Mouse (Mus musculus) left cerebral cortex, adult 2 months (tissue): ENCODE measurements around the gene Brd9. TPM values are rescaled to one million over a fixed set of nuclear protein-coding genes. Genes with fewer than 3 reads are reported as not detected.
"Not testable (repeated sequence)": the region's sequence is repeated elsewhere in the genome, so short reads cannot be mapped to it uniquely, and the experiment has no call there.

Experiments
- DNase-seq, 2 experiments: peaks; one replicate each; pipeline ENCODE4 v3.0.0; 2021 to 2022; ENCODE audit warnings: low spot score in 2 of 2, mixed read lengths in 1 of 2; ENCODE audit errors: extremely low spot score in 1 of 2
- H3K27ac ChIP-seq: fragments of 200-600 bp; 2 replicates; pipeline ENCODE4 v1.8.1; 2022
- H3K4me3 ChIP-seq: fragments of 200-600 bp; 2 replicates; pipeline ENCODE4 v1.8.1; 2022
- CTCF ChIP-seq: fragments of 200-600 bp; IDR thresholded peaks from 2 replicates; pipeline ENCODE4 v1.8.1; 2022; ENCODE audit warnings: antibody characterized with exemption, mild to moderate bottlenecking, moderate library complexity
- intact Hi-C: fragments of 180-260 bp; cut with DNase I; formaldehyde crosslinking; loops from one replicate; pipeline ENCODE4 v1.15.1; 2025
- microRNA-seq, 2 experiments: library from miRNA; unstranded; fragments of <30 nt; microRNA quantifications; one replicate each; pipeline ENCODE4 v1.2.0; 2021
- total RNA-seq, 2 experiments: library from RNA; stranded (reverse); gene quantifications; 2 replicates each; pipeline ENCODE4 v1.2.3; 2021

Gene Brd9
- total RNA-seq, 2 experiments from 2014 or later, result 84.2 to 88.7 TPM

- Histone ChIP-seq H3K27ac (no peak overlapping the region), H3K4me3 (no peak overlapping the region)
- intact Hi-C loops, result no loop called here
- DNase-seq, result no peak
- TF ChIP-seq CTCF, result no peak
Observed at GRCm38 (mm10) chr13:73996456-73996855, 58.8 kb downstream of the Brd9 start.

GRCm38 (mm10) chr13:74000519-74000918 lies 62.9 kb downstream of the Brd9 start:
- intact Hi-C loops, result no loop called here
- Histone ChIP-seq H3K27ac (no peak overlapping the region), H3K4me3 (no peak overlapping the region)
- no peak for TF ChIP-seq CTCF
- no peak for DNase-seq

GRCm38 (mm10) chr13:74000961-74001360 lies 63.4 kb downstream of the Brd9 start:
- intact Hi-C loops, result no loop called here
- Histone ChIP-seq H3K4me3 (no peak overlapping the region), H3K27ac (no peak overlapping the region)
- no peak for DNase-seq
- TF ChIP-seq CTCF, result no peak

- DNase-seq, result no peak
- no peak for TF ChIP-seq CTCF
- intact Hi-C loops, result no loop called here
- Histone ChIP-seq H3K27ac (no peak overlapping the region), H3K4me3 (no peak overlapping the region)
Observed at GRCm38 (mm10) chr13:74001492-74001891, 63.9 kb downstream of the Brd9 start.

GRCm38 (mm10) chr13:74006881-74007280 lies 69.3 kb downstream of the Brd9 start:
- H3K27ac ChIP-seq, H3K4me3 ChIP-seq, intact Hi-C loops, DNase-seq: not testable (repeated sequence)

GRCm38 (mm10) chr13:74008216-74008615 lies 70.6 kb downstream of the Brd9 start:
- intact Hi-C loops, result loop anchor here (2.0 kb wide), 1 partner anchor 201 kb away; the partner anchor contains the start of gene Exoc3
- peak overlapping the region; percentile 88; the same call in 1 of the 2 replicates for H3K4me3 ChIP-seq
- H3K27ac ChIP-seq, DNase-seq: not testable (repeated sequence)

GRCm38 (mm10) chr13:74008948-74009718 lies 71.5 kb downstream of the Brd9 start, which contains the start of gene Tppp:
Gene Tppp (plus strand): TSS chr13:74009407.
- intact Hi-C loops, result loop anchor here (2.0 kb wide), 1 partner anchor 200 kb away; the partner anchor contains the start of gene Exoc3
- TF ChIP-seq CTCF, result no peak; the same call in 1 of the 2 replicates
- Histone ChIP-seq H3K27ac (peak within 1 kb of the TSS; percentile 99), H3K4me3 (peak within 1 kb of the TSS; percentile 88)
- peak; percentile 95 to 96 for DNase-seq

GRCm38 (mm10) chr13:74009791-74010614 lies 72.4 kb downstream of the Brd9 start:
- Histone ChIP-seq H3K4me3 (peak overlapping the region; percentile 88), H3K27ac (peak overlapping the region; percentile 99)
- no peak for TF ChIP-seq CTCF
- peak; percentile 81 to 85 for DNase-seq
- intact Hi-C loops, result loop anchor here (2.0 kb wide), 1 partner anchor 199 kb away; the partner anchor contains the start of gene Exoc3

Small RNA genes lying within 50 kb of the gene (microRNA-seq; reads per million reads assigned to microRNA genes)
- 0 reads per million in 2 experiments for gene Gm25197

Other genes with a start within 250 kb of the Brd9 start
- under 1 TPM in 1 of 2 experiments, not detected in 1; 0.16 TPM for gene Slc6a19, start 232.9 kb upstream of the Brd9 start, total RNA-seq
- 1 to 10 TPM; 2.4 to 4.8 TPM for gene Slc12a7, start 204.7 kb upstream of the Brd9 start, total RNA-seq
- 1 to 10 TPM; 3.3 TPM for gene Nkd2, start 90.2 kb upstream of the Brd9 start, total RNA-seq
- 1 to 10 TPM in 1 of 2 experiments, under 1 TPM in 1; 0.38 to 1.1 TPM for gene Trip13, start within 50 bp of the Brd9 start, total RNA-seq
- not detected for gene Zdhhc11, start 26.0 kb downstream of the Brd9 start, total RNA-seq
- 100 to 1,000 TPM; 325 to 339 TPM for gene Tppp, start 71.6 kb downstream of the Brd9 start, total RNA-seq
- gene Cep72, start 124.5 kb downstream of the Brd9 start, total RNA-seq, result 1 to 10 TPM in 1 of 2 experiments, under 1 TPM in 1; 0.63 to 1.2 TPM
- gene Slc9a3, start 183.6 kb downstream of the Brd9 start, total RNA-seq, result 1 to 10 TPM; 1.3 to 2.2 TPM